Mouse (Mus musculus) CH12.LX (cell line): ENCODE data around the gene Slc26a9.

Experiments
- CTCF ChIP-seq, 2 experiments: IDR thresholded peaks in 1 of 2; conservative IDR thresholded peaks in 1 of 2; 2 replicates each; pipeline ENCODE4 v1.5.1; 2011 to 2012; ENCODE audit warnings: low read depth in 2 of 2, low read length in 2 of 2, improper control_type of control experiment in 1 of 2, inconsistent platforms in 1 of 2, mild to moderate bottlenecking in 1 of 2, moderate library complexity in 1 of 2
- ELF1 ChIP-seq: IDR thresholded peaks from 2 replicates; pipeline ENCODE4 v1.6.1; 2014; ENCODE audit warnings: low read depth, mild to moderate bottlenecking, inconsistent platforms, low read length, improper control_type of control experiment
- EP300 ChIP-seq: IDR thresholded peaks from 2 replicates; pipeline ENCODE4 v1.6.1; 2011; ENCODE audit warnings: low read length, improper control_type of control experiment
- MAX ChIP-seq: IDR thresholded peaks from 2 replicates; pipeline ENCODE4 v1.6.1; 2011; ENCODE audit warnings: low read length, improper control_type of control experiment
- MAZ ChIP-seq: IDR thresholded peaks from 2 replicates; pipeline ENCODE4 v1.6.1; 2012; ENCODE audit warnings: low read depth, mild to moderate bottlenecking, inconsistent platforms, low read length, improper control_type of control experiment, moderate library complexity
- POLR2A ChIP-seq: IDR thresholded peaks from 2 replicates; pipeline ENCODE4 v1.6.1; 2011; ENCODE audit warnings: low read depth, mild to moderate bottlenecking, improper control_type of control experiment, low read length
- USF1 ChIP-seq: IDR thresholded peaks from 2 replicates; pipeline ENCODE4 v1.6.1; 2014; ENCODE audit warnings: low read depth, mild to moderate bottlenecking, inconsistent platforms, low read length, improper control_type of control experiment

DNA sequence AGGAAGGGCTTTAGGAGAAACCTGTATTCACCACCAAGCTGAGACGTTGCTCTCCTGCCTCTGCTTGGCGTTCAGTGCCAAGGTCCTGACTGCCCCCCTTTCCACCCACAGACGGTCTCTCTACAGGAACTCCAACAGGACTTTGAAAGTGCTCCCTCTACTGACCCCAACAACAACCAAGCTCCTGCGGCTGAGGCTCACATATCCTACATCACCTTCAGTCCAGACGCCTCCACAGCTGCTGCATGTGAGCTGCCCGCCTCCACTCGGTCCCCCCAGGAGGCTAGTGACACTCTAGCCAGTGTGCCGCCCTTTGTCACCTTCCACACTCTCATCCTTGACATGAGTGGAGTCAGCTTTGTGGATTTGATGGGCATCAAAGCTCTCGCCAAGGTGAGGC is 19.9 kb downstream of the Slc26a9 start:
- TF ChIP-seq POLR2A (no peak), USF1 (no peak), CTCF (conservative IDR thresholded peaks at IDR 0.05 in 1 of 2, IDR thresholded peaks at IDR 0.05 in 1 of 2; ENCODE audit: low read depth in 2 of 2, low read length in 2 of 2) (peak in 1 of 2 experiments; percentile 63; a peak in 2 of 4 replicates), ELF1 (no peak), MAX (no peak), MAZ (no peak), EP300 (no peak)
